Mouse (Mus musculus): ENCODE results near the gene Zscan29.
A peak's percentile ranks its signal among the peaks of the same experiment; 100 is the strongest.

- TF ChIP-seq POLR2A (IDR thresholded peaks at IDR 0.05; ENCODE audit: borderline replicate concordance, low read depth, low read length), result 0 out of 2 replicates have a peak, but pooled peaks have one; percentile 39
- TF ChIP-seq CTCF (IDR thresholded peaks at IDR 0.05; ENCODE audit: low read depth, low read length), result no peak
These were observed 1.0 kb downstream of the Zscan29 start for GRCm38 (mm10) chr2:121169902-121170301.

All from bone marrow macrophage, adult 2 months (primary cell).